Mouse (Mus musculus) bone marrow, adult 2 months (tissue): ENCODE results near the gene Gng13.

ENCODE experiments used
- CTCF ChIP-seq: fragments of 200-500 bp; IDR thresholded peaks from 2 replicates; pipeline ENCODE4 v1.5.1; 2011; ENCODE audit warnings: low read length, control low read depth; ENCODE audit not compliant: control insufficient read depth, insufficient read depth
- POLR2A ChIP-seq: fragments of 200-500 bp; IDR thresholded peaks from 2 replicates; pipeline ENCODE4 v1.6.1; 2011; ENCODE audit warnings: low read depth, mild to moderate bottlenecking, control low read depth, low read length, borderline replicate concordance; ENCODE audit not compliant: control insufficient read depth

DNA sequence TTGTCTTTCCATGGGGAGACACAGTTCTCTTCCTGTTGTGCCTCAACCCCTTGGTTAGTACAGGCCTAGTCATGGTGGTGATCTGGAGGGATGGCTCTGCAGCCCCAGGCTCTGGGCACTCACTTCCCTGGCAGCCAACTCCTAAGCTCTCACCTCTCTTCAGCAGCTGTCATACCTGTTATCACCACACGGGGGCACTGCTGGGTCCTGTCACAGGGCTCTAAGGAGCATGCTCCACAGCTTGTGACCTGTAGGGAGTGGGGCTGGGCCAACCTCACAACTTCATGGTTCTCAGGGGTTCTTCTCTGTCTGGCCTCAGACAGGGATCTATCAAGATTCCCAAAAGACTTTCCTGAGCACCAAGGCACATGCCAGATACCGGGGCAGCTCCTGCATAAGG lies 15.1 kb downstream of the Gng13 start:
- no peak for TF ChIP-seq POLR2A
- peak; percentile 90 for TF ChIP-seq CTCF
